Mouse (Mus musculus): Measurements from ENCODE around the gene Gm36176.
"Not testable (repeated sequence)": the region's sequence is repeated elsewhere in the genome, so short reads cannot be mapped to it uniquely, and the experiment has no call there.

Gene Gm36176

GRCm38 (mm10) chr10:77846503-77846902 is at the start of gene Gm36176:
Gene Gm36176, plus strand, starts transcription at chr10:77846803.
- DNase-seq (ENCODE audit: low read depth, low spot score), result no peak

DNA sequence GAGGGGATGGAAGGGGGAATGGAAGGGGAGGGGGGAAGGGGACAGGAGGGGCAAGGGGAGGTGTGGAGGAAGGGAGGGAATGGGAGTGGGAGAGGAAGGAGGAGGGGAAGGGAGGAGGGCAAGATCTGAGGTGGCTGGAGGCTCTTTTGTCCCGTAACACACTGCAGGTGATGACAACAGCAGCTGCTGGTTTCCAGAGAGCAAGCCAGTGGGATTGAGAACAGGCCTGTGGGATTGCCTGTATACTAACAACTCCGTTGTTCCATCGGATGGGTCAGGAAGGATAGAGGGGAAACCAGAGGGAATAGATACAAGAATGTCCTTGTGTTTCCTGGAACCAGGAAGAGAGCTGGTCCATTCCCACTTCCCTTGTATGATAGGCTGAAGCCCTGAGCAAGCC is 48.9 kb upstream of the Gm36176 start:
- DNase-seq (ENCODE audit: low read depth, low spot score), result no peak

- not testable (repeated sequence) for DNase-seq (ENCODE audit: low read depth, low spot score)
These were observed 48.3 kb upstream of the Gm36176 start for GRCm38 (mm10) chr10:77798164-77798920.

DNA sequence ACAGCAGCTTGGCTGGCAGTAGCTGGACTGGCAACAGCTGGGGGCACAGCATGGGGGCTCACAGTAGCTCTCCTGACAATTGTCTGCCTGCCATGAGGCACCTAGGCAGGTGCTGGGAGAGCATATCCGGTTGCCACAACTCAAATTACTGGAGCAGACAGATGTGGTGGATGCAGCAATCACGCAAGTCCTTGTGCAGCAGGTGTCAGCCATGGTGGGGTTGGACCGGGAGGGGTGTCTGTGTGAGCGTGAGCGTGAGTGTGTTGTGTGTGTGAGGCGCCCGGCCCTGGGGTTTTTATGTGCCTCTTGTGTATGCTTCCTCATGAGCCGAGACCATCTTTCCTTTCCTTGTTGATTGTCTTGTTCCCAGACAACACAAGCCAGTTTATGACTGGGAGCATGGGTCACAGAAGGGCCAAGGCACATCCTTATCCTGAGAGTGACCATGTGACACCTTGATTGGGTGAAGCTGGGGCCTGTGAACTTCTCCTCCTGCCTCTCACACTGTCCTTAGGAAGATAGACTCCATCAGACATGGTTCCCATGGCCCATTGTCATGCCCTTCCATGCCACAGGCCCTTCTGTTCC is 47.6 kb upstream of the Gm36176 start, which contains the start of gene Gm19668:
Gm19668 (minus strand) TSS at position 213 of the 588 bp plus-strand sequence.
- DNase-seq (ENCODE audit: low read depth, low spot score), result no peak

DNA sequence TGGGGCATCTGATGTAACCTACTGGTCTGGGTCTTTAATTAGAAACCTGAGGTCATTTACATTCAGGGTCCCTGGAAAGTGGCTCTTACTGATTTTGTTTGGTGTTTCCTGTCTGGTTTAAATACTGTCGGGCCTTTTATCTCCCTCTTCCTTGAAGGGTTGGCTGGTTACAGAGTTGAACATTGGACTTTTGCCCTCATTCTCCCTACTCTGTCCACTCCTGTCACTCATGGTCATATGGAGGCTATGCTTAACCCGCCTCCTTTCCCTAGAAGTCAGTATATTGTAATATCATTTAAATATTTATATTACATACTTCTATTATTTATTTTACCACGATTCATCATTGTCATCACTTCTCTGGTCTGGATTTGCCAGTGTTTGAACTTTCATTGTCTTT is 42.5 kb upstream of the Gm36176 start:
- DNase-seq (ENCODE audit: low read depth, low spot score), result no peak

GRCm38 (mm10) chr10:77811743-77812142 is 34.9 kb upstream of the Gm36176 start, which contains the start of gene Gm9507:
Gene Gm9507, minus strand, starts transcription at chr10:77811843.
- DNase-seq (ENCODE audit: low read depth, low spot score), result no peak

DNA sequence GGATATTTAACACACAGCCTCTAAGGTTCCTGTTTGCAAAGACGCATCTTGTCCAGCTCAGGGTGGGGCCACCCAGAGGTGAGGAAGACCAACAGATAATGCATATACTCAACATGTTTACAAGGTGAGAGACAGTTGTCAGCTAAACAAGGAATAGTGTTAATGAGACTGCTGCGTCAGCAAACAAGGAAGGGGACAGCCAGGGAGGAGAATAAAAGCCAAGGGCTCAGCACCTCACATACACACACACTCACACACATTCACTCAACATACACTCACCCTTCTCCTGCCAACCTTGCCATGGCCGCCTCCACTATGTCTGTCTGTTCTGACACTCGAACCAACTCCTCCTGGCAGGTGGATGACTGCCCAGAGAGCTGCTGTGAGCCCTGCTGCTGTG is 32.2 kb upstream of the Gm36176 start, which contains the start of gene Gm2696:
Gm2696 (plus strand) TSS at position 301 of the 400 bp plus-strand sequence.
- DNase-seq (ENCODE audit: low read depth, low spot score), result no peak

- DNase-seq (ENCODE audit: low read depth, low spot score), result peak; percentile 28
These were observed 31.1 kb upstream of the Gm36176 start for GRCm38 (mm10) chr10:77815514-77815913.

- DNase-seq (ENCODE audit: low read depth, low spot score), result no peak
These were observed 28.1 kb upstream of the Gm36176 start for GRCm38 (mm10) chr10:77818523-77818922.

- DNase-seq (ENCODE audit: low read depth, low spot score), result no peak
These were observed 27.4 kb upstream of the Gm36176 start for GRCm38 (mm10) chr10:77819203-77819602.

DNA sequence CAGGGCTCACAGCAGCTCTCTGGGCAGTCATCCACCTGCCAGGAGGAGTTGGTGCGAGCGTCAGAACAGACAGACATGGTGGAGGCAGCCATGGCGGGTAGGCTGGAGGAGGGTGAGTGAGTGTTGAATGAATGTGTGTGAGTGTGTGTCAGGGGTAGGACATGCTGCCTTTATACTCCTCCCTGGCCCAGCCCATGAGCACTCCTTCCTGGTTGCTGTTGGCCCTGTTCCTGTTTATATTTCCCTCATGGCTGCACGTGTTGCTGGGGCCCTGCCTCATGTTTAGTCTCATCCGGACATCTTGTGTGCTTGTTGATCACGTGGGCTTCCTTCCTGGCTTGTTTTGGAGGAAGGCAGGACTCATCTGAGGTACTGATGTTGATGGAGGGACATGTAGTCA is 19.7 kb upstream of the Gm36176 start, which contains the start of gene Krtap10-4:
Krtap10-4 (minus strand) TSS at position 145 of the 400 bp plus-strand sequence.
- DNase-seq (ENCODE audit: low read depth, low spot score), result no peak

- DNase-seq (ENCODE audit: low read depth, low spot score), result no peak
These were observed 11.0 kb upstream of the Gm36176 start, which contains the start of gene Krtap10-10 for GRCm38 (mm10) chr10:77835647-77836046. Gene Krtap10-10, plus strand, starts transcription at chr10:77835947.

DNA sequence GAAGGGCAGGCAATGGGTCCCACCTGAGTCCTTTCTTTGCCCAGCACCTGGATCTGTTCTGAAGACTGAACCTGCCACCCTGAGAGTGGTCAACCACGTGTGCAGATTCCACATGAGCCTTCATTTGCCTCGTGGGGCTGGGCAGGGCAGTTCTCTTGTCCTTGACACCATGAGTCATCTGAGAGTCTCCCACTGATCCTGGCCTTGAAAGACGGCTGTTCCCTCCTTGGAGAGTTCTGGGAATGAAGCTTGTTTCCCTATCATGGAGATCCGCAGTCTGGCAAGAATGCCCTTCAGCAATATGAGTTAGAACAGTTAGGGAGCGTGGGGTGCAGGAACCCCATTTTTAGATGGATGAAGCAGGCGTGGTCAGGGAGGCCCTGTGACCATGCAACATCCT is 7.6 kb upstream of the Gm36176 start:
- no peak for DNase-seq (ENCODE audit: low read depth, low spot score)

DNA sequence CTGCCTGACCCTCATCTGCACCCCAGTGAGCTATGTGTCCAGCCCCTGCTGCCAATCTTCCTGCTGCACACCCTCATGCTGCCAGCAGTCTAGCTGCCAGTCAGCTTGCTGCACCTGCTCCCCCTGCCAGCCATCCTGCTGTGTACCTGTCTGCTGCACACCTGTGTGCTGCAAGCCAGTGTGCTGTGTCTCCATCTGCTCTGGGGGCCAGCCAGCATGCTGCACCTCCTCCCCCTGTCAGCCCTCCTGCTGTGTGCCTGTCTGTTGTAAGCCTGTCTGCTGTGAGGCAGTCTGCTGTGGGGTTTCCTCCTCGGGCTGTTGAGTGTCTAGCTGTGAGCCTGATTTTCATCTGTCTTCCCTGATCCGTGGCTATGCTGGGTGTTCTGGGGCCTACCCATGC is 358 bp downstream of the Gm36176 start:
- DNase-seq (ENCODE audit: low read depth, low spot score), result no peak

DNA sequence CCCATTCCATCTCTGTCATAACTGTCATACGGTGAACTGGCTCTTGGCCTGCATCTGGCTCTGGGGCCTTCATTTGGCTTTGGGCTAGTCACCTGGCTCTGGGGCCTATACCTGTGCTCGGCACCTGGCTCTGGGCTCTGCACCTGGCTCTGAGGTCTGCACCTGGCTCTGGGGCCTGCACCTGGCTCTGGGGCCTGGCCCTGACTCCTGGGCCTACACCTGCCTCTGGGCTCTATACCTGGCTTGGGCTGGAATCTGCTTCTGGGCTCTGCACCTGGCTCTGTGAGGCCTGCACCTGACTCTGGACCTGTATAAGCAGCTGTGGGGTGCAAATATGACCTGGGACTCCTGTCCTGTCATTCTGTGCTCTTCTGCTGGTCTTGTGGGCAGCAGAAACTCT is 935 bp downstream of the Gm36176 start:
- DNase-seq (ENCODE audit: low read depth, low spot score), result no peak

GRCm38 (mm10) chr10:77852559-77852958 is 6.0 kb downstream of the Gm36176 start, which contains the start of gene Gm10318:
Gene Gm10318, plus strand, starts transcription at chr10:77852859.
- DNase-seq (ENCODE audit: low read depth, low spot score), result no peak

DNA sequence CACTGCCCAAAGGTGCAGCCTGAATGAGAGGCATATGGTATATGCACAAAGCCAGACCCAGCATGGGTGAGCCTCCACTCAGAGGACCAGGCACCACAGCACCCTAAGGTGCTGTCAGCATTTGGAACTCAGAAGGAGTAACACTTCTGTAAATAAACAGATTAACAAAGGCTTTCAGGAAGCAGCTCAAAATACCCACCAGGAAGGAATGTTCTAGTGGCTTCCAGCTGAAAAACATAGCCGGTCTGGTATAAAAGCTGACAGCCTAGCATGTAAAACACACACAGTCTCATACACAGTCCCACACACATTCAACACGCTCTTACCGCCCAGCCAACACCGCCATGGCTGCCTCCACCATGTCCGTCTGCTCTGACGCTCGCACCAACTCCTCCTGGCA is 15.1 kb downstream of the Gm36176 start, which contains the start of gene Gm3285:
Gm3285 (plus strand) TSS at position 301 of the 400 bp plus-strand sequence.
- DNase-seq (ENCODE audit: low read depth, low spot score), result no peak

DNA sequence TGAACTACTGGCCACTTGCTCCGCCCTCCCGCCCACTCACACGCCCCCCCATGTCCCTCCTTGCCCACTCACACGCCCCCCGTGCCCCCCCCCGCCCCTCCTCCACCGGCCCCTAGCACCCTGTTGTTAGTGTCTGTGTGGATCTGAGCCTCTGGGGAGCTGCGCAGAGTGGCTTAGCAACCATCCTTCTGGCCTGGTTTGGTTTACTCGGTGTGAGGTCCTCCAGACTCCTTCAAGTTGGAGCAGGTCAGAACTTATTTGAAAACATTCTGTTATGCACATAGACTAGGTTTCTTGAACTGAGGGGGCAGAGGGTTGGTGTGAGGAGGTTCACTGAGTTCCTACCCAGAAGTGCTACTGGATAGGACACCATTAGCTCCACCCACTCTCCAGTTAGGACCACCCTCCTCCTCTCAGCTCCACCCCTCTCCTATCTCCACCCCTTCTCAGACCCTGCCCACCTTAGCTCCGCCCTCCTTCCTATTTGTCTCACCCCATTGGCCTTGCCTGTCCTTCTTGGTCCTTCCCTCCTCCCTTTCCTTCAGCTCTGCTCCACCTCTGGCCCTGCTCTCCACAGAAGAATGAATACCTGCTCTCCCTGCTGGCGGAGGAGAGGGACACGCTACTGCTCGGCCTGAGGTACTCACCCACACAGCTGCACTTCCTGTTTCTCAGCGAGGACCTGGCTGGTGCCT is 17.6 kb downstream of the Gm36176 start:
- peak; percentile 5 for DNase-seq (ENCODE audit: low read depth, low spot score)

- no peak for DNase-seq (ENCODE audit: low read depth, low spot score)
These were observed 18.1 kb downstream of the Gm36176 start for GRCm38 (mm10) chr10:77864762-77865143.

GRCm38 (mm10) chr10:77867546-77867945 is 20.9 kb downstream of the Gm36176 start:
- DNase-seq (ENCODE audit: low read depth, low spot score), result peak; percentile 5

- DNase-seq (ENCODE audit: low read depth, low spot score), result no peak
These were observed 23.0 kb downstream of the Gm36176 start for GRCm38 (mm10) chr10:77869651-77870050.

DNA sequence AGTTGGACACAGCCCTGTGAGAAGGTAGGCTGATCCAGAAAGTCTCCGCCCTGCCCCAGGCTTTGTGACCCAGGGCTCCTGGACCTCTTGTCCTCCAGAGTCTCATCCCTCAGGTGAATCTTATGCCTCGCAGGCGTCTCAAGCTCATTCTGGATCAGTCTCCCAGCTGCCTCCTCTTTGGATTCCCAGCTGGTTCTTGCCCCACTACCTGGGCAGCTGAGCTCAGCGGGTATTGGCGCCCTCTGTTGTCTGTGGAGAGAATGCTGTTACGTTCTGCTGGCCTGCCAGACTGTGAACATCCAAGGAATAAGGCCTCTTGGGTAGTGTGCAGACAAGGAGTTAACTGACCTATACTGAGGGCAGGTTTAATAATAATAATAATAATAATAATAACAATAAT is 32.4 kb downstream of the Gm36176 start:
- DNase-seq (ENCODE audit: low read depth, low spot score), result no peak

Measured in 3T3-L1 (cell line).